Mouse (Mus musculus) lung, adult 2 months (tissue): ENCODE measurements around the gene Uvssa. TPM values are rescaled to one million over a fixed set of nuclear protein-coding genes. Genes with fewer than 3 reads are reported as not detected.

Experiments used
- DNase-seq: peaks from one replicate; pipeline ENCODE4 v3.0.0; 2022
- H3K4me1 ChIP-seq: fragments of 200-500 bp; 2 replicates; pipeline ENCODE4 v1.6.1; 2011; ENCODE audit warnings: low read length; ENCODE audit not compliant: control insufficient read depth, insufficient read depth
- H3K4me3 ChIP-seq: fragments of 200-500 bp; replicated peaks from 2 replicates; pipeline ENCODE3; 2011; ENCODE audit warnings: low read depth, mild to moderate bottlenecking, control low read depth, low read length; ENCODE audit errors: extremely low read depth
- CTCF ChIP-seq: fragments of 200-500 bp; IDR thresholded peaks from 2 replicates; pipeline ENCODE4 v1.5.1; 2011; ENCODE audit warnings: mild to moderate bottlenecking, low read length, control low read depth; ENCODE audit not compliant: insufficient read depth
- POLR2A ChIP-seq: fragments of 200-500 bp; IDR thresholded peaks from 2 replicates; pipeline ENCODE4 v1.6.1; 2011; ENCODE audit warnings: low read depth, mild to moderate bottlenecking, control low read depth, low read length, borderline replicate concordance; ENCODE audit errors: extremely low read depth
- WGBS: fragments of 180-500 bp; shearing (Covaris S2); methylation state at CpG from one replicate; pipeline ENCODE4 v1.1.7; 2018; 5-methylcytosine and 5-hydroxymethylcytosine counted together
- polyA plus RNA-seq: library from polyadenylated mRNA; depleted of rRNA; stranded (reverse); fragments of >200 nt; gene quantifications from 2 replicates; pipeline ENCODE4 v1.2.3, GENCODE M21; 2012; rRNA removed

The Uvssa gene
- polyA plus RNA-seq, 1 experiment: 5.9 TPM

GRCm38 (mm10) chr5:33435151-33435550 is 56.8 kb downstream of the Uvssa start:
- DNase-seq: no peak
- Histone ChIP-seq H3K4me3 (no peak overlapping the region), H3K4me1 (0 out of 2 replicates have a peak, but pooled peaks cover 2% of the 10 kb centered on the region)
- 5% methylated on average over 26 of the region's 26 CpGs for WGBS
- TF ChIP-seq CTCF (no peak), POLR2A (no peak)

GRCm38 (mm10) chr5:33435941-33436340 is 57.6 kb downstream of the Uvssa start:
- H3K4me3 ChIP-seq: no peak overlapping the region
- no peak for DNase-seq
- 0 out of 2 replicates have a peak, but pooled peaks cover under 1% of the 10 kb centered on the region for H3K4me1 ChIP-seq
- 0% methylated on average over 4 of the region's 4 CpGs for WGBS
- TF ChIP-seq CTCF (no peak), POLR2A (no peak)

- WGBS: 2% methylated on average over 23 of the region's 23 CpGs
- peak; percentile 88 for DNase-seq
- TF ChIP-seq POLR2A (no peak), CTCF (peak; percentile 2; the same call in 1 of the 2 replicates)
- Histone ChIP-seq H3K4me3 (no peak overlapping the region), H3K4me1 (peaks cover 2% of the 10 kb centered on the region; the same call in 1 of the 2 replicates)
These were observed 59.9 kb downstream of the Uvssa start for GRCm38 (mm10) chr5:33438214-33438613.

- no peak overlapping the region for H3K4me3 ChIP-seq
- TF ChIP-seq CTCF (peak; percentile 36; the same call in 1 of the 2 replicates), POLR2A (no peak)
- DNase-seq: peak; percentile 36
- WGBS: 6% methylated on average over 56 of the region's 56 CpGs
- H3K4me1 ChIP-seq: peaks cover 2% of the 10 kb centered on the region; the same call in 1 of the 2 replicates
These were observed 64.8 kb downstream of the Uvssa start for GRCm38 (mm10) chr5:33442927-33443710.

GRCm38 (mm10) chr5:33443794-33444193 is 65.4 kb downstream of the Uvssa start:
- no peak overlapping the region for H3K4me3 ChIP-seq
- 49% methylated on average over 9 of the region's 9 CpGs for WGBS
- no peak for DNase-seq
- H3K4me1 ChIP-seq: peaks cover 2% of the 10 kb centered on the region; the same call in 1 of the 2 replicates
- TF ChIP-seq CTCF (no peak), POLR2A (no peak)

- TF ChIP-seq POLR2A (no peak), CTCF (no peak)
- 39% methylated on average over 8 of the region's 8 CpGs for WGBS
- Histone ChIP-seq H3K4me3 (no peak overlapping the region), H3K4me1 (no peaks in the 10 kb centered on the region)
- DNase-seq: no peak
These were observed 77.4 kb downstream of the Uvssa start for GRCm38 (mm10) chr5:33455737-33456136.

- no peaks in the 10 kb centered on the region for H3K4me1 ChIP-seq
- DNase-seq: no peak
- 52% methylated on average over 3 of the region's 3 CpGs for WGBS
- no peak for TF ChIP-seq CTCF
- TF ChIP-seq POLR2A: no peak
- no peak overlapping the region for H3K4me3 ChIP-seq
These were observed 79.8 kb downstream of the Uvssa start for GRCm38 (mm10) chr5:33458132-33458622.

- 46% methylated on average over 2 of the region's 2 CpGs for WGBS
- DNase-seq: no peak
- H3K4me1 ChIP-seq: no peaks in the 10 kb centered on the region
- TF ChIP-seq POLR2A (no peak), CTCF (no peak)
- no peak overlapping the region for H3K4me3 ChIP-seq
These were observed 80.8 kb downstream of the Uvssa start for GRCm38 (mm10) chr5:33459111-33459510.

- Histone ChIP-seq H3K4me3 (no peak overlapping the region), H3K4me1 (no peaks in the 10 kb centered on the region)
- 61% methylated on average over 7 of the region's 7 CpGs for WGBS
- TF ChIP-seq POLR2A: no peak
- TF ChIP-seq CTCF: no peak
- no peak for DNase-seq
These were observed 86.0 kb downstream of the Uvssa start for GRCm38 (mm10) chr5:33464390-33464789.

- no peak overlapping the region for H3K4me3 ChIP-seq
- no peaks in the 10 kb centered on the region for H3K4me1 ChIP-seq
- 63% methylated on average over 11 of the region's 11 CpGs for WGBS
- DNase-seq: no peak
- no peak for TF ChIP-seq POLR2A
- TF ChIP-seq CTCF: no peak
These were observed 87.1 kb downstream of the Uvssa start for GRCm38 (mm10) chr5:33465464-33465863.

Other genes with a start within 250 kb of the Uvssa start
- 27.3 and 47.8 TPM in 2 replicates for gene Spon2, start 160.1 kb upstream of the Uvssa start, polyA plus RNA-seq
- 304 and 332 TPM in 2 replicates for gene Ctbp1, start 103.6 kb upstream of the Uvssa start, polyA plus RNA-seq
- 97.4 and 114 TPM in 2 replicates for gene Maea, start 43.0 kb upstream of the Uvssa start, polyA plus RNA-seq
- not detected in 2 replicates for gene Nkx1-1, start 55.4 kb downstream of the Uvssa start, polyA plus RNA-seq